Comparison of ENCODE assay signal across 8 mouse cellular contexts in the genomic region with DNA sequence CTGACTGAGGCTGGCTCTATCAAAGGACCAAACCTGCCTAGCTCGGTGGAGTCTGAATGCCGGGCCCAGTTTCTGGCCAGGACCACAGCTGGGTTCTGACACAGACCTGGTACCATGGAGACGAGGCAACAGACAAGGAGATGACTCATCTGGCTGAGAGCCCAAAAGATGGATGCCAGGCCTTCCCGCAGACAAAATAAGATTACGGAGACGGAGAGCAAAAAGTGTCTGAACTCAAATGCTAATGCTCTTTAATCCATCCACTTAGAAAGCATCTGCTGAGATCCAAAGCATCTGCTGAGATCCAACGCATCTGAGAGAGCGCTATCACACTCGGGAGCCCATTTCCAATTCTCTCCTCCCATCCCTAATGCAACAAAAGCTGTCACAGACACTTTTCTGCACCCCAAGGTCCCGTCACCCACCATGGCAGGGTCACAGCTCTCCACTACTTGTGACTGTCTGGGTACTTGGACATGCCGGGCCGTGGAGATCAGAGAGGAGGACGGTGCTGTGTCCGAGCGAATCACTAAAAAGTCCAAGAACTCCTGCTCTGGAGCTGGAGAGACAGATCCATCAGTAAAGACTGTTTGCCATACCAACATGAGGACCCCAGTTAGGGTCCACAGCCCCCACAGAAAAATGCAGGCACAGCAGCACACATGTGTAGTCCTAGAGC.
DNase-seq lines count a peak whose midpoint lies in the region; ATAC-seq lines count a peak whose summit lies in the region.

No protein-coding gene starts in this region.

- 43% methylated on average over 15 of the region's 15 CpGs for WGBS in midbrain, embryonic 16.5 days

- peak; percentile 42 for DNase-seq in kidney, postnatal 36 days
- no peak for DNase-seq in kidney, adult 18-20 months
- DNase-seq in cerebellum, postnatal 10 days: peak; percentile 83 to 87
- peak; percentile 43 for DNase-seq in gastrocnemius, postnatal 25 days
- peak; percentile 82 for DNase-seq in layer of hippocampus, adult 9-11 months
- DNase-seq in urinary bladder, postnatal 4 days (ENCODE audit: low spot score in 2 of 2): peak; percentile 69 to 73
- DNase-seq in spleen, adult 12 weeks (ENCODE audit: low spot score): no peak

- no peaks in the 10 kb centered on the region for H3K36me3 ChIP-seq in midbrain, embryonic 16.5 days (ENCODE audit: control insufficient read depth, insufficient read depth, low read length)

- ATAC-seq in midbrain, embryonic 16.5 days: peak; percentile 52; the same call in 1 of the 2 replicates

- peaks cover 27% of the 10 kb centered on the region for H3K4me1 ChIP-seq in midbrain, embryonic 16.5 days (ENCODE audit: control insufficient read depth, insufficient read depth, low read length)

- no peak overlapping the region for H3K4me2 ChIP-seq in midbrain, embryonic 16.5 days (ENCODE audit: low read length)

- H3K27ac ChIP-seq in midbrain, embryonic 16.5 days (ENCODE audit: low read length): peak overlapping the region; percentile 35; the same call in 1 of the 2 replicates

- no peaks in the 10 kb centered on the region for H3K9me3 ChIP-seq in midbrain, embryonic 16.5 days (replicated peaks; ENCODE audit: control insufficient read depth, low read length, poor library complexity, severe bottlenecking)

- H3K4me3 ChIP-seq in midbrain, embryonic 16.5 days (ENCODE audit: low read depth, low read length): no peak overlapping the region

- H3K9ac ChIP-seq in midbrain, embryonic 16.5 days (ENCODE audit: low read depth, low read length): no peak overlapping the region

- no peaks in the 10 kb centered on the region for H3K27me3 ChIP-seq in midbrain, embryonic 16.5 days (ENCODE audit: control insufficient read depth, insufficient read depth, low read depth, low read length)

Comparison
In these comparisons a context has a peak if more than half of its experiments do, and no peak if none do; other contexts are left out.
1. DNase-seq: peak in kidney, postnatal 36 days (2 of 2), cerebellum, postnatal 10 days (2 of 2), gastrocnemius, postnatal 25 days (single experiment), layer of hippocampus, adult 9-11 months (single experiment) and urinary bladder, postnatal 4 days (2 of 2); none in kidney, adult 18-20 months (single experiment) and spleen, adult 12 weeks (single experiment).